Mouse (Mus musculus) thymus, adult 2 months (tissue): ENCODE measurements around the gene Hoxd10. TPM values are rescaled to one million over a fixed set of nuclear protein-coding genes. Genes with fewer than 3 reads are reported as not detected.

Source experiments
- DNase-seq: peaks from one replicate; pipeline ENCODE4 v3.0.0; 2021
- H3K27ac ChIP-seq: fragments of 200-500 bp; 2 replicates; pipeline ENCODE4 v1.5.1; 2012; ENCODE audit warnings: low read length, control low read depth; ENCODE audit not compliant: control insufficient read depth, insufficient read depth
- H3K27me3 ChIP-seq: fragments of 200-500 bp; 2 replicates; pipeline ENCODE4 v1.6.1; 2012; ENCODE audit warnings: mild to moderate bottlenecking, low read length, moderate library complexity, mixed read lengths; ENCODE audit not compliant: control insufficient read depth, insufficient read depth
- H3K36me3 ChIP-seq: fragments of 200-500 bp; 2 replicates; pipeline ENCODE4 v1.6.1; 2012; ENCODE audit warnings: mild to moderate bottlenecking, low read length, moderate library complexity; ENCODE audit not compliant: control insufficient read depth, insufficient read depth
- H3K4me1 ChIP-seq: fragments of 200-500 bp; replicated peaks from 2 replicates; pipeline ENCODE4 v1.6.1; 2012; ENCODE audit warnings: low read length; ENCODE audit not compliant: control insufficient read depth, insufficient read depth
- H3K4me3 ChIP-seq: fragments of 200-500 bp; 2 replicates; pipeline ENCODE4 v1.5.1; 2012; ENCODE audit warnings: mild to moderate bottlenecking, low read length, control low read depth, moderate library complexity; ENCODE audit not compliant: control insufficient read depth, insufficient read depth
- CTCF ChIP-seq: fragments of 200-500 bp; IDR thresholded peaks from 2 replicates; pipeline ENCODE4 v1.5.1; 2012; ENCODE audit warnings: mild to moderate bottlenecking, control low read depth, low read length, moderate library complexity, borderline replicate concordance; ENCODE audit not compliant: control insufficient read depth, poor library complexity, insufficient read depth; ENCODE audit errors: extremely low read depth
- POLR2A ChIP-seq: fragments of 200-500 bp; IDR thresholded peaks from 2 replicates; pipeline ENCODE4 v1.6.1; 2012; ENCODE audit warnings: mild to moderate bottlenecking, low read length, control low read depth, moderate library complexity; ENCODE audit not compliant: control insufficient read depth, poor library complexity, insufficient read depth; ENCODE audit errors: extremely low read depth
- WGBS: fragments of 180-500 bp; shearing (Covaris S2); methylation state at CpG from one replicate; pipeline ENCODE4 v1.1.7; 2018; 5-methylcytosine and 5-hydroxymethylcytosine counted together
- polyA plus RNA-seq: library from polyadenylated mRNA; depleted of rRNA; stranded (reverse); fragments of >200 nt; gene quantifications from 2 replicates; pipeline ENCODE4 v1.2.3, GENCODE M21; 2012

Hoxd10 gene
- polyA plus RNA-seq, 1 experiment, result not detected

GRCm38 (mm10) chr2:74697567-74698121, 5.9 kb downstream of the Hoxd10 start, which contains the start of gene Hoxd9:
Gene Hoxd9, plus strand, starts transcription at chr2:74697727.
- TF ChIP-seq CTCF, result no peak
- TF ChIP-seq POLR2A, result no peak
- H3K4me3 ChIP-seq, result no peak within 1 kb of the TSS
- WGBS, result 3% methylated on average over 43 of the region's 43 CpGs

GRCm38 (mm10) chr2:74698201-74699052, 6.7 kb downstream of the Hoxd10 start:
- Histone ChIP-seq H3K27me3 (peaks cover 23% of the 10 kb centered on the region), H3K27ac (no peak overlapping the region), H3K4me3 (no peak overlapping the region), H3K4me1 (no peaks in the 10 kb centered on the region; the same call in 1 of the 2 replicates), H3K36me3 (no peaks in the 10 kb centered on the region)
- TF ChIP-seq CTCF (no peak), POLR2A (no peak)
- WGBS, result 5% methylated on average over 86 of the region's 86 CpGs
- no peak for DNase-seq

More at GRCm38 (mm10) chr2:74697567-74698121, 5.9 kb downstream of the Hoxd10 start, which contains the start of gene Hoxd9:
- Histone ChIP-seq H3K36me3 (no peaks in the 10 kb centered on the region), H3K27ac (no peak within 1 kb of the TSS), H3K4me1 (no peaks in the 10 kb centered on the region; the same call in 1 of the 2 replicates), H3K27me3 (peaks cover 28% of the 10 kb centered on the region)
- no peak for DNase-seq

- H3K27ac ChIP-seq, result no peak overlapping the region
- no peak overlapping the region for H3K4me3 ChIP-seq
- H3K4me1 ChIP-seq, result no peaks in the 10 kb centered on the region; the same call in 1 of the 2 replicates
- WGBS, result 17% methylated on average over 17 of the region's 17 CpGs
- TF ChIP-seq CTCF (no peak), POLR2A (no peak)
- H3K27me3 ChIP-seq, result peaks cover 23% of the 10 kb centered on the region
- DNase-seq, result no peak
- H3K36me3 ChIP-seq, result no peaks in the 10 kb centered on the region
These were observed 7.3 kb downstream of the Hoxd10 start for GRCm38 (mm10) chr2:74699053-74699430.

- DNase-seq, result no peak
- no peaks in the 10 kb centered on the region for H3K36me3 ChIP-seq
- TF ChIP-seq POLR2A (no peak), CTCF (no peak)
- H3K27ac ChIP-seq, result no peak overlapping the region
- H3K4me1 ChIP-seq, result peaks cover 4% of the 10 kb centered on the region
- WGBS, result 30% methylated on average over 23 of the region's 23 CpGs
- no peak overlapping the region for H3K4me3 ChIP-seq
- peaks cover 23% of the 10 kb centered on the region for H3K27me3 ChIP-seq
These were observed 8.2 kb downstream of the Hoxd10 start for GRCm38 (mm10) chr2:74699664-74700545.

GRCm38 (mm10) chr2:74700546-74701112, 8.9 kb downstream of the Hoxd10 start:
- DNase-seq, result no peak
- H3K27ac ChIP-seq, result no peak overlapping the region
- H3K4me3 ChIP-seq, result no peak overlapping the region
- peaks cover 25% of the 10 kb centered on the region for H3K27me3 ChIP-seq
- H3K36me3 ChIP-seq, result no peaks in the 10 kb centered on the region
- 31% methylated on average over 22 of the region's 22 CpGs for WGBS
- peaks cover 10% of the 10 kb centered on the region for H3K4me1 ChIP-seq
- TF ChIP-seq POLR2A, result no peak
- no peak for TF ChIP-seq CTCF
